Mouse (Mus musculus) heart, postnatal 4 days (tissue): ENCODE results near the gene Ltb4r1. TPM values are rescaled to one million over a fixed set of nuclear protein-coding genes. Genes with fewer than 3 reads are reported as not detected.

Experiments
- DNase-seq: peaks from one replicate; pipeline ENCODE4 v3.0.0; 2021
- total RNA-seq, 2 experiments: library from RNA; stranded (reverse); gene quantifications; 2 replicates each; pipeline ENCODE4 v1.2.3; 2021

Ltb4r1 gene
- total RNA-seq, 2 experiments from 2014 or later, result 0.50 TPM

- peak; percentile 4 for DNase-seq
Measured at GRCm38 (mm10) chr14:55787731-55788130, 22.0 kb downstream of the Ltb4r1 start.

- peak; percentile 42 for DNase-seq
Measured at GRCm38 (mm10) chr14:55788256-55789050, 22.7 kb downstream of the Ltb4r1 start, which contains the start of gene Ripk3. Gene Ripk3, minus strand, starts transcription at chr14:55788865.

GRCm38 (mm10) chr14:55793461-55793860 is 27.7 kb downstream of the Ltb4r1 start:
- DNase-seq, result no peak

GRCm38 (mm10) chr14:55793946-55794345 is 28.2 kb downstream of the Ltb4r1 start:
- DNase-seq, result peak; percentile 41

- peak; percentile 37 for DNase-seq
Measured at GRCm38 (mm10) chr14:55795380-55796163, 29.8 kb downstream of the Ltb4r1 start.

GRCm38 (mm10) chr14:55814885-55815284 is 49.1 kb downstream of the Ltb4r1 start:
- peak; percentile 73 for DNase-seq

GRCm38 (mm10) chr14:55815310-55815751 is 49.6 kb downstream of the Ltb4r1 start:
- peak; percentile 71 for DNase-seq

Other genes starting within 250 kb of the Ltb4r1 start
- not detected for gene Nrl, start 241.0 kb upstream of the Ltb4r1 start, total RNA-seq
- 10 to 100 TPM; 19.7 to 21.5 TPM for gene Pck2, start 225.7 kb upstream of the Ltb4r1 start, total RNA-seq
- gene Dcaf11, start 206.0 kb upstream of the Ltb4r1 start, total RNA-seq, result 10 to 100 TPM; 60.8 to 63.0 TPM
- not detected for gene A730061H03Rik, start 205.6 kb upstream of the Ltb4r1 start, total RNA-seq
- 100 to 1,000 TPM; 122 to 152 TPM for gene Fitm1, start 190.3 kb upstream of the Ltb4r1 start, total RNA-seq
- 100 to 1,000 TPM; 232 to 244 TPM for gene Psme1, start 187.8 kb upstream of the Ltb4r1 start, total RNA-seq
- gene Emc9, start 180.7 kb upstream of the Ltb4r1 start, total RNA-seq, result 10 to 100 TPM; 37.3 to 40.1 TPM
- gene Psme2, start 174.8 kb upstream of the Ltb4r1 start, total RNA-seq, result 100 to 1,000 TPM; 127 to 153 TPM
- gene Rnf31, start 174.3 kb upstream of the Ltb4r1 start, total RNA-seq, result 10 to 100 TPM; 25.9 to 27.9 TPM
- gene Irf9, start 162.4 kb upstream of the Ltb4r1 start, total RNA-seq, result 1 to 10 TPM; 7.6 to 9.9 TPM
- under 1 TPM; 0.43 to 0.54 TPM for gene Rec8, start 147.9 kb upstream of the Ltb4r1 start, total RNA-seq
- 10 to 100 TPM; 64.6 to 67.1 TPM for gene Ipo4, start 130.0 kb upstream of the Ltb4r1 start, total RNA-seq
- gene Gm49378, start 128.1 kb upstream of the Ltb4r1 start, total RNA-seq, result 1 to 10 TPM; 3.7 to 4.3 TPM
- 10 to 100 TPM; 60.1 to 72.3 TPM for gene Tm9sf1, start 122.2 kb upstream of the Ltb4r1 start, total RNA-seq
- gene Tssk4, start 115.8 kb upstream of the Ltb4r1 start, total RNA-seq, result 1 to 10 TPM; 1.1 to 1.2 TPM
- gene Mdp1, start 105.5 kb upstream of the Ltb4r1 start, total RNA-seq, result 10 to 100 TPM; 63.2 to 66.7 TPM
- gene Gmpr2, start 94.0 kb upstream of the Ltb4r1 start, total RNA-seq, result 10 to 100 TPM; 16.6 to 21.0 TPM
- 100 to 1,000 TPM; 296 to 328 TPM for gene Nedd8, start 93.8 kb upstream of the Ltb4r1 start, total RNA-seq
- gene Tinf2, start 84.1 kb upstream of the Ltb4r1 start, total RNA-seq, result 10 to 100 TPM; 23.4 to 25.7 TPM
- under 1 TPM; 0.20 to 0.50 TPM for gene Tgm1, start 52.0 kb upstream of the Ltb4r1 start, total RNA-seq
- 10 to 100 TPM; 13.1 to 13.9 TPM for gene Rabggta, start 43.7 kb upstream of the Ltb4r1 start, total RNA-seq
- gene Dhrs1, start 20.3 kb upstream of the Ltb4r1 start, total RNA-seq, result 10 to 100 TPM; 46.0 to 51.4 TPM
- 10 to 100 TPM; 17.8 to 18.3 TPM for gene Nop9, start 20.3 kb upstream of the Ltb4r1 start, total RNA-seq
- gene Cideb, start 7.5 kb upstream of the Ltb4r1 start, total RNA-seq, result 1 to 10 TPM; 1.2 to 2.2 TPM
- under 1 TPM; 0.11 to 0.26 TPM for gene Ltb4r2, start 4.5 kb upstream of the Ltb4r1 start, total RNA-seq
- gene Adcy4, start 18.1 kb downstream of the Ltb4r1 start, total RNA-seq, result 10 to 100 TPM; 18.9 to 22.3 TPM
- gene Ripk3, start 22.9 kb downstream of the Ltb4r1 start, total RNA-seq, result 10 to 100 TPM; 10.6 to 14.0 TPM
- gene Nfatc4, start 57.2 kb downstream of the Ltb4r1 start, total RNA-seq, result 10 to 100 TPM; 12.7 to 13.3 TPM
- gene Nynrin, start 88.0 kb downstream of the Ltb4r1 start, total RNA-seq, result 10 to 100 TPM; 36.0 to 36.3 TPM
- gene Cbln3, start 118.4 kb downstream of the Ltb4r1 start, total RNA-seq, result under 1 TPM; 0.62 to 0.65 TPM
- gene Khnyn, start 119.0 kb downstream of the Ltb4r1 start, total RNA-seq, result 10 to 100 TPM; 11.6 to 12.0 TPM
- 10 to 100 TPM; 57.0 to 61.3 TPM for gene Sdr39u1, start 134.3 kb downstream of the Ltb4r1 start, total RNA-seq
- gene Cma1, start 178.7 kb downstream of the Ltb4r1 start, total RNA-seq, result 10 to 100 TPM; 10.1 to 12.1 TPM
- gene Cma2, start 185.0 kb downstream of the Ltb4r1 start, total RNA-seq, result under 1 TPM; 0.33 to 0.43 TPM